In the genomic region with DNA sequence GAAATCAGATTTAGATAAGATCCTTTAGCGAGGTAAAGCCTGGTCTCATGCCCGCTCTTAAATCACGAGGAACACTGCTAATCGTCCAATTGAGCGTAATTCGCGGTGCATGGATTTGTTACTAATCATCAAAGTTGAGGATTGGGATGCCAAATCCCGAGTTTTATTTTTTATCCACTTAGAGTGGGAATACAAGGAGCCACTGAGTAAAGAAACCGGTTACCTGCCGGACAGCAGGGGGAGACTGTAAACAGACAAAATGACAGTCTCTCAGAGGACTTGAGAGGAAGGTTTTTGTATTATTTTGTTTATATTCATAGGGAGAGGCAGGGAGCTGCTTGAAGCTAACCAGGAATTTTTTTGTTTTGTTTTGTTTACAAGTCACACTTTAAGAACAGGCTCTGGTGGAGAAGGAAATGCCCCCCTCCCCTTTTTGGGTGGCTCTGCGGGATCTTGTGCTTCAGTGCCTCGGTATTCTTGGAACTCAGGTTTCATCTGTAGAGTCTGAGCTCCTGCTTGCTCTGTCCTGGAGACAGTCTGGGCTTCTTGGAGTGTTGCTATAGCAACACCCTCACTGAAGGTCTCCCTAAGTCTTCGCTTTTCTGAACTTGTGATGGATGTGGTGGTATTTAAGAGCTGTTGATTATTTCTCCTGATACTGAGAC, we compare ENCODE assay signal across 8 mouse cellular contexts. TPM values are rescaled to one million over a fixed set of nuclear protein-coding genes. Genes with fewer than 3 reads are reported as not detected.
DNase-seq lines count a peak whose midpoint lies in the region; ATAC-seq and TF ChIP-seq lines count a peak whose summit lies in the region.

No protein-coding gene starts in this region.

- no peaks in the 10 kb centered on the region for H3K27me3 ChIP-seq in neural tube, embryonic 11.5 days (ENCODE audit: control insufficient read depth, insufficient read depth, low read length)
- no peaks in the 10 kb centered on the region for H3K27me3 ChIP-seq in hindbrain, embryonic 14.5 days (ENCODE audit: control insufficient read depth, insufficient read depth, low read length)
- no peaks in the 10 kb centered on the region for H3K27me3 ChIP-seq in liver, embryonic 14.5 days (ENCODE audit: control insufficient read depth, insufficient read depth, low read length)
- no peaks in the 10 kb centered on the region for H3K27me3 ChIP-seq in small intestine, adult 2 months (ENCODE audit: control insufficient read depth, insufficient read depth, low read length)

- WGBS in neural tube, embryonic 11.5 days: 13% methylated on average over 13 of the region's 13 CpGs
- WGBS in hindbrain, embryonic 14.5 days: 11% methylated on average over 13 of the region's 13 CpGs
- WGBS in liver, embryonic 14.5 days (ENCODE audit: insufficient replicate concordance): 12% methylated on average over 13 of the region's 13 CpGs
- 9% methylated on average over 13 of the region's 13 CpGs for WGBS in small intestine, adult 2 months

- TF ChIP-seq EP300 in liver, embryonic 14.5 days (IDR thresholded peaks at IDR 0.05; ENCODE audit: low read depth): no peak

- H3K4me1 ChIP-seq in neural tube, embryonic 11.5 days (ENCODE audit: control insufficient read depth, insufficient read depth, low read length): peaks cover 6% of the 10 kb centered on the region; the same call in 1 of the 2 replicates
- peaks cover 6% of the 10 kb centered on the region; the same call in 1 of the 2 replicates for H3K4me1 ChIP-seq in cortical plate, adult 2 months (ENCODE audit: control insufficient read depth, insufficient read depth, low read length)
- H3K4me1 ChIP-seq in hindbrain, embryonic 14.5 days (replicated peaks; ENCODE audit: control insufficient read depth, insufficient read depth, low read length): peaks cover 22% of the 10 kb centered on the region
- H3K4me1 ChIP-seq in liver, embryonic 14.5 days (replicated peaks; ENCODE audit: control insufficient read depth in 2 of 2, insufficient read depth in 2 of 2, low read length in 1 of 2): peaks cover 8 to 15% of the 10 kb centered on the region in 2 experiments
- no peaks in the 10 kb centered on the region; the same call in 1 of the 2 replicates for H3K4me1 ChIP-seq in small intestine, adult 2 months (ENCODE audit: control insufficient read depth, insufficient read depth, insufficient read length, low read length)

- 0 out of 2 replicates have a peak, but pooled peaks cover 2% of the 10 kb centered on the region for H3K36me3 ChIP-seq in neural tube, embryonic 11.5 days (ENCODE audit: control insufficient read depth, insufficient read depth, low read length)
- H3K36me3 ChIP-seq in hindbrain, embryonic 14.5 days (replicated peaks; ENCODE audit: control insufficient read depth, insufficient read depth): peaks cover 45% of the 10 kb centered on the region
- H3K36me3 ChIP-seq in liver, embryonic 14.5 days (replicated peaks; ENCODE audit: control insufficient read depth, insufficient read depth, low read depth): peaks cover 3% of the 10 kb centered on the region; the same call in 1 of the 2 replicates
- peaks cover 20% of the 10 kb centered on the region for H3K36me3 ChIP-seq in small intestine, adult 2 months (ENCODE audit: control insufficient read depth, insufficient read depth, low read length)

- peak overlapping the region; percentile 68 for H3K4me2 ChIP-seq in neural tube, embryonic 11.5 days (ENCODE audit: low read depth)
- peak overlapping the region; percentile 79 for H3K4me2 ChIP-seq in hindbrain, embryonic 14.5 days (replicated peaks)
- peak overlapping the region; percentile 98 for H3K4me2 ChIP-seq in liver, embryonic 14.5 days (ENCODE audit: low read depth)

- no peak for TF ChIP-seq POLR2A in cortical plate, adult 2 months (IDR thresholded peaks at IDR 0.05; ENCODE audit: extremely low read depth, insufficient read depth, low read length)
- TF ChIP-seq POLR2A in small intestine, adult 2 months (IDR thresholded peaks at IDR 0.05; ENCODE audit: low read depth, low read length): no peak

- ATAC-seq in neural tube, embryonic 11.5 days (ENCODE audit: insufficient read depth, low FRiP score, low TSS enrichment): no peak
- ATAC-seq in hindbrain, embryonic 14.5 days (ENCODE audit: low FRiP score): no peak
- no peak for ATAC-seq in liver, embryonic 14.5 days (ENCODE audit: insufficient read depth)

- no peaks in the 10 kb centered on the region for H3K9me3 ChIP-seq in neural tube, embryonic 11.5 days (ENCODE audit: control insufficient read depth, low read length)
- no peaks in the 10 kb centered on the region for H3K9me3 ChIP-seq in hindbrain, embryonic 14.5 days (ENCODE audit: control insufficient read depth, low read length)
- H3K9me3 ChIP-seq in liver, embryonic 14.5 days (ENCODE audit: control insufficient read depth, low read length): no peaks in the 10 kb centered on the region

- no peak for DNase-seq in neural tube, embryonic 11.5 days (ENCODE audit: low spot score)
- DNase-seq in neural tube, embryonic 10.5 days (ENCODE audit: extremely low spot score, low spot score): no peak
- DNase-seq in hindbrain, embryonic 14.5 days (ENCODE audit: low spot score): no peak
- DNase-seq in liver, embryonic 14.5 days (ENCODE audit: low read depth in 3 of 3, low spot score in 3 of 3): no peak
- no peak for DNase-seq in ovary, postnatal 10 days (ENCODE audit: low spot score)
- DNase-seq in right cerebral cortex, postnatal 10 days (ENCODE audit: low spot score in 2 of 2): no peak

- peak; percentile 5; the same call in 1 of the 2 replicates for TF ChIP-seq CTCF in cortical plate, adult 2 months (IDR thresholded peaks at IDR 0.05; ENCODE audit: extremely low read depth, insufficient read depth, low read length)
- peak; percentile 48 for TF ChIP-seq CTCF in liver, embryonic 14.5 days (IDR thresholded peaks at IDR 0.05; ENCODE audit: low read depth)
- TF ChIP-seq CTCF in small intestine, adult 2 months (IDR thresholded peaks at IDR 0.05; ENCODE audit: extremely low read depth, insufficient read length, insufficient replicate concordance, low read depth, low read length): no peak

- no peak overlapping the region for H3K27ac ChIP-seq in neural tube, embryonic 11.5 days (ENCODE audit: low read depth, low read length)
- no peak overlapping the region for H3K27ac ChIP-seq in cortical plate, adult 2 months (ENCODE audit: insufficient read depth, low read length)
- no peak overlapping the region for H3K27ac ChIP-seq in hindbrain, embryonic 14.5 days
- peak overlapping the region; percentile 64 for H3K27ac ChIP-seq in liver, embryonic 14.5 days
- H3K27ac ChIP-seq in small intestine, adult 2 months (ENCODE audit: insufficient read depth, low read depth, low read length): no peak overlapping the region

- H3K4me3 ChIP-seq in neural tube, embryonic 11.5 days (ENCODE audit: low read depth, low read length): peak overlapping the region; percentile 63
- H3K4me3 ChIP-seq in cortical plate, adult 2 months (ENCODE audit: insufficient read depth, low read length): peak overlapping the region; percentile 73
- H3K4me3 ChIP-seq in hindbrain, embryonic 14.5 days (replicated peaks; ENCODE audit: low read length): peak overlapping the region; percentile 72
- H3K4me3 ChIP-seq in liver, embryonic 14.5 days (ENCODE audit: insufficient read depth in 1 of 2, low read depth in 2 of 2, low read length in 2 of 2): peak overlapping the region; percentile 90 to 91
- H3K4me3 ChIP-seq in small intestine, adult 2 months (ENCODE audit: low read depth, low read length): peak overlapping the region; percentile 83; the same call in 1 of the 2 replicates

- H3K9ac ChIP-seq in neural tube, embryonic 11.5 days (ENCODE audit: low read length): peak overlapping the region; percentile 61; the same call in 1 of the 2 replicates
- peak overlapping the region; percentile 75 for H3K9ac ChIP-seq in hindbrain, embryonic 14.5 days
- peak overlapping the region; percentile 88 for H3K9ac ChIP-seq in liver, embryonic 14.5 days (replicated peaks)

RNA-seq across cellular contexts. Expression of a gene that starts 0.9 kb away (rescaled TPM):
- 26.2 and 28.4 TPM in 2 replicates for polyA plus RNA-seq in neural tube, embryonic 11.5 days (2014; fragmentation: Nextera tagmentation; extraction: Ambion mirVana)
- polyA plus RNA-seq in cortical plate, adult 2 months (2012; rRNA removed): 66.1 and 68.9 TPM in 2 replicates
- polyA plus RNA-seq in hindbrain, embryonic 14.5 days (2014; fragmentation: Nextera tagmentation; extraction: Ambion mirVana): 42.3 and 44.9 TPM in 2 replicates
- polyA plus RNA-seq in liver, embryonic 14.5 days (2012; rRNA removed): 10.8 and 13.0 TPM in 2 replicates
- 16.3 and 17.0 TPM in 2 replicates for polyA plus RNA-seq in liver, embryonic 14.5 days (2014; fragmentation: Nextera tagmentation; extraction: Ambion mirVana)
- 14.3 and 35.3 TPM in 2 replicates for polyA plus RNA-seq in small intestine, adult 2 months (2012; rRNA removed)

RNA-seq across cellular contexts. Expression of a gene that starts 18.6 kb away (rescaled TPM):
- polyA plus RNA-seq in neural tube, embryonic 11.5 days (2014; fragmentation: Nextera tagmentation; extraction: Ambion mirVana): 13.0 and 13.8 TPM in 2 replicates
- polyA plus RNA-seq in cortical plate, adult 2 months (2012; rRNA removed): 17.7 and 19.0 TPM in 2 replicates
- polyA plus RNA-seq in hindbrain, embryonic 14.5 days (2014; fragmentation: Nextera tagmentation; extraction: Ambion mirVana): 8.7 and 10.4 TPM in 2 replicates
- polyA plus RNA-seq in liver, embryonic 14.5 days (2012; rRNA removed): 12.8 and 14.4 TPM in 2 replicates
- polyA plus RNA-seq in liver, embryonic 14.5 days (2014; fragmentation: Nextera tagmentation; extraction: Ambion mirVana): 12.6 and 16.3 TPM in 2 replicates
- 23.2 and 28.7 TPM in 2 replicates for polyA plus RNA-seq in small intestine, adult 2 months (2012; rRNA removed)

RNA-seq across cellular contexts. Expression of a gene that starts 43.8 kb away (rescaled TPM):
- polyA plus RNA-seq in neural tube, embryonic 11.5 days (2014; fragmentation: Nextera tagmentation; extraction: Ambion mirVana): 90.5 TPM in 2 replicates
- polyA plus RNA-seq in cortical plate, adult 2 months (2012; rRNA removed): 259 TPM in 2 replicates
- 136 and 159 TPM in 2 replicates for polyA plus RNA-seq in hindbrain, embryonic 14.5 days (2014; fragmentation: Nextera tagmentation; extraction: Ambion mirVana)
- polyA plus RNA-seq in liver, embryonic 14.5 days (2012; rRNA removed): 18.1 and 25.5 TPM in 2 replicates
- 32.3 and 35.4 TPM in 2 replicates for polyA plus RNA-seq in liver, embryonic 14.5 days (2014; fragmentation: Nextera tagmentation; extraction: Ambion mirVana)
- polyA plus RNA-seq in small intestine, adult 2 months (2012; rRNA removed): 88.0 and 185 TPM in 2 replicates

RNA-seq across cellular contexts. Expression of a gene that starts 47.4 kb away (rescaled TPM):
- polyA plus RNA-seq in neural tube, embryonic 11.5 days (2014; fragmentation: Nextera tagmentation; extraction: Ambion mirVana): 125 and 134 TPM in 2 replicates
- 80.5 and 82.5 TPM in 2 replicates for polyA plus RNA-seq in cortical plate, adult 2 months (2012; rRNA removed)
- polyA plus RNA-seq in hindbrain, embryonic 14.5 days (2014; fragmentation: Nextera tagmentation; extraction: Ambion mirVana): 102 and 115 TPM in 2 replicates
- 15.0 and 20.1 TPM in 2 replicates for polyA plus RNA-seq in liver, embryonic 14.5 days (2012; rRNA removed)
- polyA plus RNA-seq in liver, embryonic 14.5 days (2014; fragmentation: Nextera tagmentation; extraction: Ambion mirVana): 24.5 and 27.7 TPM in 2 replicates
- polyA plus RNA-seq in small intestine, adult 2 months (2012; rRNA removed): 71.4 and 111 TPM in 2 replicates
